Mouse (Mus musculus): ENCODE measurements around the gene Hspa2. TPM values are rescaled to one million over a fixed set of nuclear protein-coding genes. Genes with fewer than 3 reads are reported as not detected.

The Hspa2 gene
- polyA plus RNA-seq, 1 experiment from 2014 or later, result 5.8 TPM

GRCm38 (mm10) chr12:76444862-76445261 is 40.9 kb downstream of the Hspa2 start:
- Histone ChIP-seq H3K4me1 (no peaks in the 10 kb centered on the region), H3K9ac (replicated peaks) (no peak overlapping the region), H3K9me3 (no peaks in the 10 kb centered on the region), H3K4me2 (replicated peaks) (no peak overlapping the region), H3K27me3 (no peaks in the 10 kb centered on the region), H3K27ac (replicated peaks) (no peak overlapping the region), H3K36me3 (no peaks in the 10 kb centered on the region), H3K4me3 (no peak overlapping the region)
- ATAC-seq (ENCODE audit: low FRiP score, low read depth), result no peak
- 86% methylated on average over 6 of the region's 6 CpGs for WGBS

- H3K4me1 ChIP-seq, result no peaks in the 10 kb centered on the region
- ATAC-seq (ENCODE audit: low FRiP score, low read depth), result no peak
- no peak overlapping the region for H3K27ac ChIP-seq (replicated peaks)
- WGBS, result 87% methylated on average over 11 of the region's 11 CpGs
- no peak overlapping the region for H3K9ac ChIP-seq (replicated peaks)
- no peaks in the 10 kb centered on the region for H3K9me3 ChIP-seq
- H3K4me3 ChIP-seq, result no peak overlapping the region
- no peak overlapping the region for H3K4me2 ChIP-seq (replicated peaks)
- no peaks in the 10 kb centered on the region for H3K27me3 ChIP-seq
- no peaks in the 10 kb centered on the region for H3K36me3 ChIP-seq
These were observed 42.2 kb downstream of the Hspa2 start for GRCm38 (mm10) chr12:76446201-76446600.

- H3K36me3 ChIP-seq, result no peaks in the 10 kb centered on the region
These were observed 44.2 kb downstream of the Hspa2 start for GRCm38 (mm10) chr12:76448127-76448526.

GRCm38 (mm10) chr12:76452203-76452602 is 48.2 kb downstream of the Hspa2 start:
- Histone ChIP-seq H3K36me3 (no peaks in the 10 kb centered on the region), H3K4me1 (no peaks in the 10 kb centered on the region), H3K9ac (replicated peaks) (no peak overlapping the region), H3K27me3 (no peaks in the 10 kb centered on the region), H3K27ac (replicated peaks) (no peak overlapping the region), H3K4me3 (no peak overlapping the region), H3K9me3 (no peaks in the 10 kb centered on the region), H3K4me2 (replicated peaks) (no peak overlapping the region)
- WGBS, result 76% methylated on average over 2 of the region's 2 CpGs
- no peak for ATAC-seq (ENCODE audit: low FRiP score, low read depth)

More at GRCm38 (mm10) chr12:76448127-76448526, 44.2 kb downstream of the Hspa2 start:
- WGBS, result 81% methylated on average over 6 of the region's 6 CpGs
- Histone ChIP-seq H3K4me2 (replicated peaks) (no peak overlapping the region), H3K9me3 (no peaks in the 10 kb centered on the region), H3K4me3 (no peak overlapping the region), H3K27me3 (no peaks in the 10 kb centered on the region), H3K27ac (replicated peaks) (no peak overlapping the region), H3K4me1 (no peaks in the 10 kb centered on the region), H3K9ac (replicated peaks) (no peak overlapping the region)
- no peak for ATAC-seq (ENCODE audit: low FRiP score, low read depth)

Other genes starting within 250 kb of the Hspa2 start
- 0.12 and 0.41 TPM in 2 replicates for gene Esr2, start 226.9 kb upstream of the Hspa2 start, polyA plus RNA-seq (2016; fragmentation: Nextera tagmentation; extraction: Ambion mirVana)
- not detected in 2 replicates for gene Tex21, start 157.4 kb upstream of the Hspa2 start, polyA plus RNA-seq (2016; fragmentation: Nextera tagmentation; extraction: Ambion mirVana)
- gene Mthfd1, start 148.9 kb upstream of the Hspa2 start, polyA plus RNA-seq (2016; fragmentation: Nextera tagmentation; extraction: Ambion mirVana), result 49.5 and 52.5 TPM in 2 replicates
- 6.2 and 6.4 TPM in 2 replicates for gene Akap5, start 79.3 kb upstream of the Hspa2 start, polyA plus RNA-seq (2016; fragmentation: Nextera tagmentation; extraction: Ambion mirVana)
- 18.1 and 20.2 TPM in 2 replicates for gene Zbtb25, start 34.6 kb upstream of the Hspa2 start, polyA plus RNA-seq (2016; fragmentation: Nextera tagmentation; extraction: Ambion mirVana)
- 7.5 and 7.7 TPM in 2 replicates for gene Zbtb1, start 33.9 kb upstream of the Hspa2 start, polyA plus RNA-seq (2016; fragmentation: Nextera tagmentation; extraction: Ambion mirVana)
- gene Ppp1r36, start 13.4 kb downstream of the Hspa2 start, polyA plus RNA-seq (2016; fragmentation: Nextera tagmentation; extraction: Ambion mirVana), result 0.25 and 0.42 TPM in 2 replicates
- gene Plekhg3, start 126.7 kb downstream of the Hspa2 start, polyA plus RNA-seq (2016; fragmentation: Nextera tagmentation; extraction: Ambion mirVana), result 1.3 and 1.8 TPM in 2 replicates